Mouse (Mus musculus) C2C12 (cell line): ENCODE results near the gene Ebna1bp2. TPM values are rescaled to one million over a fixed set of nuclear protein-coding genes. Genes with fewer than 3 reads are reported as not detected.
A peak's percentile ranks its signal among the peaks of the same experiment; 100 is the strongest.

ENCODE experiments used
- H3K27me3 ChIP-seq: one replicate; pipeline ENCODE4 v1.6.1; 2011; ENCODE audit not compliant: control insufficient read depth, insufficient read depth, insufficient read length
- H3K36me3 ChIP-seq: one replicate; pipeline ENCODE4 v1.6.1; 2011; ENCODE audit not compliant: control insufficient read depth, insufficient read depth
- H3K4me3 ChIP-seq: one replicate; pipeline ENCODE4 v1.5.1; 2011; ENCODE audit warnings: mild to moderate bottlenecking, control low read depth; ENCODE audit not compliant: poor library complexity, insufficient read depth, severe bottlenecking
- H3K79me2 ChIP-seq: one replicate; pipeline ENCODE4 v1.6.1; 2011; ENCODE audit not compliant: control insufficient read depth, insufficient read depth
- H3K79me3 ChIP-seq: one replicate; pipeline ENCODE4 v1.6.1; 2011; ENCODE audit warnings: low read depth, control low read depth
- H3ac ChIP-seq: one replicate; pipeline ENCODE3; 2011; ENCODE audit warnings: low read depth; ENCODE audit not compliant: control insufficient read depth, insufficient read length
- CEBPB ChIP-seq: IDR thresholded peaks from one replicate; pipeline ENCODE4 v1.6.1; 2011; ENCODE audit warnings: low read depth, mild to moderate bottlenecking, control low read depth, moderate library complexity
- CTCF ChIP-seq: IDR thresholded peaks from one replicate; pipeline ENCODE4 v1.5.1; 2011; ENCODE audit not compliant: control insufficient read depth, insufficient read depth, insufficient read length
- FOSL1 ChIP-seq: IDR thresholded peaks from one replicate; pipeline ENCODE4 v1.8.0; 2011; ENCODE audit warnings: mild to moderate bottlenecking, low read length; ENCODE audit not compliant: poor library complexity, insufficient read depth, severe bottlenecking
- MAX ChIP-seq: IDR thresholded peaks from one replicate; pipeline ENCODE4 v1.6.1; 2011; ENCODE audit warnings: mild to moderate bottlenecking, control low read depth
- MYOD1 ChIP-seq: IDR thresholded peaks from one replicate; pipeline ENCODE4 v1.6.1; 2011; ENCODE audit warnings: low read depth; ENCODE audit not compliant: control insufficient read depth, insufficient read length
- MYOG ChIP-seq: IDR thresholded peaks from one replicate; pipeline ENCODE4 v1.6.1; 2011; ENCODE audit not compliant: control insufficient read depth, insufficient read length; ENCODE audit errors: extremely low read depth
- USF1 ChIP-seq: IDR thresholded peaks from one replicate; pipeline ENCODE4 v1.6.1; 2011; ENCODE audit warnings: low read depth, mild to moderate bottlenecking, control low read depth, moderate library complexity
- long read RNA-seq, 2 experiments: library from polyadenylated mRNA; unstranded; transcript quantifications; one replicate each; pipeline ENCODE4 v2.0.0; 2019 to 2020
- polyA plus RNA-seq: library from polyadenylated mRNA; unstranded; fragments of >200 nt; fragmentation: generic; extraction: Trizol; gene quantifications from one replicate; pipeline ENCODE4 v1.2.1, GENCODE M21; 2012; ENCODE audit warnings: missing spikeins

Ebna1bp2 gene
- polyA plus RNA-seq, result 106 TPM
- long read RNA-seq, experiment 1, transcript Ebna1bp2-201 (9 exons, 2,960 nt), result major isoform, 95 of 112 reads
- long read RNA-seq, experiment 1, partial matches to known transcripts, result 9 of 112 reads
- long read RNA-seq, experiment 1, other reads (novel, unspliced or antisense), result 7 of 112 reads
- long read RNA-seq, experiment 2, transcript Ebna1bp2-201 (9 exons, 2,960 nt), result major isoform, 204 of 227 reads
- long read RNA-seq, experiment 2, partial matches to known transcripts, result 3 of 227 reads
- long read RNA-seq, experiment 2, other reads (novel, unspliced or antisense), result 20 of 227 reads

DNA sequence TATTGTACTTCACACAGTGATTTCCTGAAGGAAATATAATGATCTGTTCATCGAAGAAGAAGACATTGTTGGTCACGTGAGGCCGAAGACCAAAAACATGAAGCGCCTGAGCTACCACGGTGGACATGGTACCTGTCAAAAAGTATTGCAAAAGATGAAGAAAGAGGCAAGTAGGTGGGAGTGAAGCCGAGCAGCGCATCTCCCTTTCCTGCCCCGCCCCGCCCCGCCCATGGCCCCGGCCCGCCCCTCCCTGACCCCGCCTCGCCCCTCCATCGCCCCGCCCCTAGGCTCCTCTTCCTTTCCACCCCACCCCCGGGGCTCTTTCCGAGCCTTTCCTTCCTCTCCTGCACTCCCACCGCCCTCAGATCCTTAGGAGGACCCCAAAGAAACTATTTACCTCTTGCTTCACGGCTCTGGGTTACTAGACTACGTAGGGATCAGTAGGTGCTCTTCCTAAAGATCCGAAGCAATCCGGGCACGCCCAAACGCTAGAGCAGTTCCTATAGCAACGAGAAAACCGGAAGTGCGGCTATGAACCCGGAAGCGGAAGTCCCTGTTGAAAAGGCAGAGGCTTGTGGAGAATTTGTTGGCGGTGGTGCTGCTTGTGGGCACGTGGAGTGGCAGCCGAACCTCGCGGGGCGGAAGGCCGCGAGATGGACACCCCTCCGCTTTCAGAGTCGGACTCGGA lies at the start of gene Ebna1bp2, which contains the start of gene Cfap57:
TSS of gene Ebna1bp2 (plus strand) at position 521 of the 688 bp plus-strand sequence.
TSS of gene Cfap57 (minus strand) at position 499 of the 688 bp plus-strand sequence.
- Histone ChIP-seq H3ac (peak within 1 kb of the TSS; percentile 97), H3K36me3 (peaks cover 18% of the 10 kb centered on the region), H3K4me3 (peak within 1 kb of the TSS; percentile 75), H3K79me3 (peaks cover 22% of the 10 kb centered on the region), H3K27me3 (no peaks in the 10 kb centered on the region), H3K79me2 (peaks cover 37% of the 10 kb centered on the region)
- peak; percentile 94 for TF ChIP-seq MAX
- TF ChIP-seq CEBPB, result no peak
- TF ChIP-seq USF1, result peak; percentile 45

DNA sequence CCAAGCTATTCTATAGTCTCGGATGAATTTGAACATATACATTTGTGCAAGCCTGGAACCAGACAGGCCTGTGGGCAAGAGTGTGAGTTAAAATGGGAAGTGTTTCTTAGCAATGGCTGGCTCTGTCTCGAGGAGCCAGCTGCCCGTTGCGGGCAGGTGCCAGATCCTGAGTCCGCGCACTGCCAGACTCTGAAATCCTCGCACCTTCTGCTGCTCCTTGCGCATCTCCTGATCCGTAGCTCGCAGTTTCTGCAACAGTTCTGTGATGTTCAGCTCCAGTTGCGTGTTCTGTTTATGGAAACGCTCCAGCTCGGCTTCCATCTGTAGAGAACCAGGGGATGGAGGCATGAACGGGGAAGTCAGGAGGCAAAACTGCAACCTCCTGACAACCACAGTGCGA lies 49.2 kb upstream of the Ebna1bp2 start:
- no peak overlapping the region for H3K4me3 ChIP-seq
- no peak overlapping the region for H3ac ChIP-seq
- peaks cover 70% of the 10 kb centered on the region for H3K27me3 ChIP-seq
- no peaks in the 10 kb centered on the region for H3K79me3 ChIP-seq
- H3K36me3 ChIP-seq, result no peaks in the 10 kb centered on the region
- TF ChIP-seq CEBPB (no peak), USF1 (no peak), MYOD1 (no peak), MAX (no peak), FOSL1 (no peak), CTCF (no peak), MYOG (no peak)
- H3K79me2 ChIP-seq, result no peaks in the 10 kb centered on the region

DNA sequence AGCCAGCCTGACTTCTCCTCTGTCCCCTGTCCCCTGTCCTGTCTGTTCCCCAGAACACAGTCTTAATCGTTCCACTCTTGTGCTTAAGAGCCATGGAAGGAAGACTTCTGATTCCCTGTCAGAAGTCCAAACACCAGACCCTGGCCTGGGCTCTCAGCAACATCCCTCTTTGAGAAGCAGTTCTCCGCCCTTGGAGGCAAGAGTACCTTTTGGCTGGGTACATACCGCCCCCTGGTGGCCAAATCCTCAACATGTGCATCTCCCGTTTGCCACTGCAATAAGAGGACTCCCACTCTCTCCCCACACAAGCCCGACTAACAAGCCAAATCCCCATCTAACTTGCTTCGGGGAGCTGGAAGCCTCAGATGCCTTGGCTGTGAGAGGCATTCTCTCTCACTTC lies 44.5 kb upstream of the Ebna1bp2 start:
- TF ChIP-seq MYOG (no peak), CTCF (peak; percentile 65)
- peaks cover 79% of the 10 kb centered on the region for H3K27me3 ChIP-seq

DNA sequence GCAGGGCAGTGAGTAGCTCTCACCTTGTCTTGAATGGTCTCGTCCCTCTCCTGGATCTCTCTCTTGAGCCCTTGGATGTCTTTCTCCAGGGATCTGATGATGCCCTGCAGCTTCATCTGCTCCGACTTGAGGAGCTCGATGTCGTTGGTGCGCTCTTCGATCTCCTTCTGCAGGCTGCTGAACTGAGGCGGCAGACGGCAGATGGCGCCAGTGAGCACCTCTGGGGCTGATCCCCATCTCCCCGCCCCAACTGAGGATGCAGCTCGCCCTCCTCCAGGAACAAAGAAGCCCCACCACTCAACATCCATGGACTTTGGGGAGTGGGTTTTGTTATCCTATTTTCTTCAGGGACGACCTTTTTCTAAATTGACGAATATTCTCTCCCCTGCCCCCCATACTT lies 41.3 kb upstream of the Ebna1bp2 start:
- H3K27me3 ChIP-seq, result peaks cover 66% of the 10 kb centered on the region
- no peaks in the 10 kb centered on the region for H3K79me3 ChIP-seq
- H3K79me2 ChIP-seq, result no peaks in the 10 kb centered on the region
- no peak for TF ChIP-seq CEBPB
- TF ChIP-seq CTCF, result peak; percentile 16
- H3ac ChIP-seq, result no peak overlapping the region
- H3K4me3 ChIP-seq, result no peak overlapping the region
- no peaks in the 10 kb centered on the region for H3K36me3 ChIP-seq

More for the DNA sequence above, 44.5 kb upstream of the Ebna1bp2 start:
- Histone ChIP-seq H3K4me3 (no peak overlapping the region), H3K79me3 (no peaks in the 10 kb centered on the region), H3ac (no peak overlapping the region), H3K36me3 (no peaks in the 10 kb centered on the region), H3K79me2 (no peaks in the 10 kb centered on the region)

DNA sequence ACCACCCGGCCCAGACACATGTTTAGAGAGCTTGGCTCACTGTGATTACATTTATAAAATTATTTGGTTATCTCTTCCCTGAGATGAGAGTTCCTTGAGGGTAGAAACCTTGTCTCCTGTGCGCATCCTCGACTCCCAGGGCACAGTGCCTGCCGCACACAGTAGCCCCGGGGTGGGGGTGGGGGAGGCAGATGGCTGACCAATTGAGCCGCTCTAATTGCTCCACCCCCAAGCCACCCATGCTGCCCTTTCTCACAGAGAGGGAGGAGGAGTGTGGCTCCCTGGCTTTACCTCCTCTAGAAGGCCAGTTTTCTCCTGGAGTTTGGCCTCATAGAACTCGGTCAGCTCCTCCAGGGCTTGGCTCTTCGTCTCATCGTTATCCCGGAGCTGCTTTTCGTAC lies 39.1 kb upstream of the Ebna1bp2 start:
- Histone ChIP-seq H3K4me3 (no peak overlapping the region), H3K79me2 (no peaks in the 10 kb centered on the region), H3ac (no peak overlapping the region), H3K36me3 (no peaks in the 10 kb centered on the region), H3K79me3 (no peaks in the 10 kb centered on the region), H3K27me3 (peaks cover 76% of the 10 kb centered on the region)
- TF ChIP-seq CEBPB, result no peak
- TF ChIP-seq CTCF, result no peak
- TF ChIP-seq MAX, result no peak
- TF ChIP-seq MYOD1, result no peak
- no peak for TF ChIP-seq USF1
- TF ChIP-seq MYOG, result no peak
- no peak for TF ChIP-seq FOSL1

DNA sequence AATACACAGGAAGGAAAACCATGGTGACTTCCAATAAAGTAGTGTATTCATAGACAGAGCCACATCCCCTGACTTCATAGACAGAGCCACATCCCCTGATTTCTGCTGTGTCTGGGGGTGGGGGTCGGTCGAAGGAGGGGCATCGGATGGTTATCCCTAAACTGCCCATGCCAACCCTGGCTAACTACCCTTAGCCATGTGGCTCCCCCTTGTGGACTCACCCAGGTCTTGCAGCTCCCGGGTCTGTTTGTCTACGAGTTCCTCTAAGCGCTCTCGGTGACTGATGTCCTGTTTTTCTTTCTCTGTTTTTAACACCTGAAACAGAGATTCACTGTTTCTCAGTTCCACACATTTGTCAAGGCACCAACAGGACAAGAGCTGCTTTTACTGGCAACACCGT lies 38.0 kb upstream of the Ebna1bp2 start:
- H3K79me3 ChIP-seq, result no peaks in the 10 kb centered on the region
- peaks cover 75% of the 10 kb centered on the region for H3K27me3 ChIP-seq
- no peaks in the 10 kb centered on the region for H3K36me3 ChIP-seq

More for the DNA sequence above, 38.0 kb upstream of the Ebna1bp2 start:
- H3K79me2 ChIP-seq, result no peaks in the 10 kb centered on the region
- H3ac ChIP-seq, result no peak overlapping the region
- TF ChIP-seq USF1 (no peak), FOSL1 (no peak), MYOD1 (no peak), CEBPB (no peak), MAX (no peak), CTCF (no peak), MYOG (no peak)
- no peak overlapping the region for H3K4me3 ChIP-seq
